Mouse (Mus musculus) neural tube, embryonic 14.5 days (tissue): ENCODE data around the gene L3mbtl4. TPM values are rescaled to one million over a fixed set of nuclear protein-coding genes. Genes with fewer than 3 reads are reported as not detected.

Experiments used
- ATAC-seq: fragments of 200-750 bp; cut with Nextera tagmentation; 2 replicates; pipeline ENCODE4 v1.8.0; 2017; ENCODE audit warnings: low read depth, mild to moderate bottlenecking, moderate TSS enrichment, moderate library complexity
- H3K27ac ChIP-seq: fragments of 300-500 bp; sonication (generic); 2 replicates; pipeline ENCODE4 v1.5.1; 2014; ENCODE audit warnings: low read depth, mild to moderate bottlenecking, control low read depth, low read length, moderate library complexity, mixed read lengths
- H3K27me3 ChIP-seq: fragments of 300-500 bp; sonication (generic); 2 replicates; pipeline ENCODE4 v1.6.1; 2014; ENCODE audit warnings: low read length; ENCODE audit not compliant: control insufficient read depth, insufficient read depth
- H3K36me3 ChIP-seq: fragments of 300-500 bp; sonication (generic); 2 replicates; pipeline ENCODE4 v1.6.1; 2014; ENCODE audit warnings: low read length, mixed read lengths; ENCODE audit not compliant: control insufficient read depth, insufficient read depth
- H3K4me1 ChIP-seq: fragments of 300-500 bp; sonication (generic); 2 replicates; pipeline ENCODE4 v1.6.1; 2014; ENCODE audit warnings: low read length; ENCODE audit not compliant: control insufficient read depth, insufficient read depth
- H3K4me2 ChIP-seq: fragments of 300-500 bp; sonication (generic); 2 replicates; pipeline ENCODE4 v1.6.1; 2014; ENCODE audit warnings: mild to moderate bottlenecking, low read depth, low read length, control low read depth
- H3K4me3 ChIP-seq: fragments of 300-500 bp; sonication (generic); 2 replicates; pipeline ENCODE4 v1.5.1; 2014; ENCODE audit warnings: low read depth, low read length, control low read depth, mixed read lengths
- H3K9ac ChIP-seq: fragments of 300-500 bp; sonication (generic); replicated peaks from 2 replicates; pipeline ENCODE4 v1.6.1; 2014; ENCODE audit warnings: low read depth, mild to moderate bottlenecking, control low read depth, low read length, mixed read lengths
- H3K9me3 ChIP-seq: fragments of 300-500 bp; sonication (generic); 2 replicates; pipeline ENCODE4 v1.6.1; 2016; ENCODE audit warnings: low read length; ENCODE audit not compliant: control insufficient read depth
- WGBS: fragments of 180-500 bp; shearing (Covaris S2); extraction: QIAGEN DNeasy Blood & Tissue Kit; methylation state at CpG from one replicate; pipeline ENCODE4 v1.1.7; 2014; 5-methylcytosine and 5-hydroxymethylcytosine counted together
- polyA plus RNA-seq: library from polyadenylated mRNA; unstranded; fragments of >200 nt; fragmentation: Nextera tagmentation; extraction: Ambion mirVana; gene quantifications from 2 replicates; pipeline ENCODE4 v1.2.1, GENCODE M21; 2014

Gene L3mbtl4
- polyA plus RNA-seq, 1 experiment from 2014 or later = 5.3 TPM

DNA sequence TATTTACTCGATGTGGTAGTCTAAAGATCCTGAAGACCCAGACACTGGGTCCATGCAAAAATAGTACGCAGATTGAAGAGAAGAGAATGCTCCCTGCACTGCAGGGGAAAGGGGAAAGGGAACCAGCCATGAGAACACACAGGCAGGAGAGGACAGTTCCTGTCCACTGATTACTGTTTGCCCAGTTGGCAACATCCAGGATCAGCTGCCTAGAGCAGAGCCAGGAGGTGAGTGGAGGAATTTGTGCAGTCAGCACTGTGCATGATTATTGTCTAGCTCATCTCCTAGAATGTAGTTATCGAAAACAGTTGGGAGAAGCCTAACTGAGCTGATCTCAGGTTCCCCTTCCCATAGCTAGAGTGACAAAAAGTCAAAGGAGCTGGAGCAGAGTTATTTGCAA lies 311.6 kb downstream of the L3mbtl4 start:
- Histone ChIP-seq H3K36me3 (no peaks in the 10 kb centered on the region), H3K4me1 (no peaks in the 10 kb centered on the region), H3K4me3 (no peak overlapping the region), H3K27me3 (no peaks in the 10 kb centered on the region), H3K9ac (no peak overlapping the region), H3K4me2 (no peak overlapping the region), H3K9me3 (no peaks in the 10 kb centered on the region), H3K27ac (no peak overlapping the region)
- 93% methylated on average over 3 of the region's 3 CpGs for WGBS
- no peak for ATAC-seq

DNA sequence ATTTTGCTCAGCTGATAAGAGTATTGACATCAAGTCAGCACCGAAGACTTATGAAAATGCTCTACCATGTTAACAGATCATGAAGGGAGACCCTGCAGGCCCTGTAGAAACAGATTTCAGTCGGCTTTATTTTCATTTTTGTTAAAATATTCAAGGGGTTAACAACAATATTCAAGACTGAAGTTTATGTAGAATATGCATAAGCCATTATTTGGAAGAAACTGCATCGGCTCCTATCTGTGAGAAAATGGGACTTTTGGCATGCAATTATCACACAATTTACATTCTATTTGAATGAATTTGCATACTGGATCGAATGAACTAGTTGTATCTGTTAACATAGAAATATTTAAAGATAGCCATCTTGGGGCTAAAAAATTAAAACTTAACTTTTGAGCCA lies 318.0 kb downstream of the L3mbtl4 start:
- Histone ChIP-seq H3K27ac (no peak overlapping the region), H3K9me3 (no peaks in the 10 kb centered on the region), H3K27me3 (no peaks in the 10 kb centered on the region), H3K4me3 (no peak overlapping the region), H3K4me1 (no peaks in the 10 kb centered on the region), H3K36me3 (no peaks in the 10 kb centered on the region), H3K9ac (no peak overlapping the region), H3K4me2 (no peak overlapping the region)
- WGBS = 81% methylated on average over 4 of the region's 4 CpGs
- ATAC-seq = no peak

DNA sequence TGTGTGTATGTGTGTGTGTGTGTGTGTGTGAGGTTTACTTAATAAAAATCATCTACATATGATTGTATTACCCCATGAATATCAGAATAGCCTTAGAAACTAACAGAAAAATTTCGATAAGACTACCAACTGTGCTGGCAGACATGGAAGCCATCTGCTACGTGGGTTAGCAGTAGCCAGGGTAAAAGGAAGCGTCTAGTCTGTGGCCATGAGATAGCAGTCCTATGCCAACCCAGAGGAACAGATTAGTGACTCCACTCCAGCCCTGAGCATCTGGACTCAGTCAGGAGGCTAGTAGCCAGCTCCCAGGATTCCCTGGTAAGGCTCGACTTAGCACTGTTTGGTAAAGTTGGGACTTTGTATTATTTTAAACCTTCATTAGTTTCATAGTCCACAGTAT lies 329.1 kb downstream of the L3mbtl4 start:
- WGBS = 88% methylated on average over 4 of the region's 4 CpGs
- no peaks in the 10 kb centered on the region for H3K4me1 ChIP-seq
- H3K4me2 ChIP-seq = no peak overlapping the region
- H3K27me3 ChIP-seq = no peaks in the 10 kb centered on the region
- no peak for ATAC-seq
- no peaks in the 10 kb centered on the region for H3K9me3 ChIP-seq
- H3K9ac ChIP-seq = no peak overlapping the region
- no peak overlapping the region for H3K4me3 ChIP-seq
- no peak overlapping the region for H3K27ac ChIP-seq
- no peaks in the 10 kb centered on the region for H3K36me3 ChIP-seq

DNA sequence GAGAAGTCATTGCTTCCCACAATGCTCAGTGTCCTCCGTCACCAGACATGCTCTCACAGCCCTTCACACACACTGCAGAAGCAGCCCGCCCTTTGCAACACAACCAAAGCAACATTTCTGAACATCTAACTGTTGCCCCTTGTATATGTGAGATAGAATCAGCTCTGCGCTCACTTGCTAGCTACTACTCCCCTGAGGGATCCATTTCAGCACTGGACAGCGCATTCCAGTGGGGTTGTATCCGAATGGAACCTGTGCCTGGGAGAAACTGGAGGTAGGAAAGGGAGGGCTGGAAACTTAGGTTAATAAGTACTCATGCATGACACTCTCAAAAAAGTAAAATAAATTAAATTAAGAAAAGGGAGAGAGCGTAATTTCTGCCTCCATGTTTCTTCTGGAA lies 334.1 kb downstream of the L3mbtl4 start:
- H3K4me2 ChIP-seq = no peak overlapping the region
- no peaks in the 10 kb centered on the region for H3K27me3 ChIP-seq
- H3K27ac ChIP-seq = no peak overlapping the region
- WGBS = 61% methylated on average over 6 of the region's 6 CpGs
- ATAC-seq = no peak
- 0 out of 2 replicates have a peak, but pooled peaks cover 3% of the 10 kb centered on the region for H3K4me1 ChIP-seq
- H3K4me3 ChIP-seq = no peak overlapping the region
- H3K9me3 ChIP-seq = no peaks in the 10 kb centered on the region
- no peaks in the 10 kb centered on the region for H3K36me3 ChIP-seq
- no peak overlapping the region for H3K9ac ChIP-seq

DNA sequence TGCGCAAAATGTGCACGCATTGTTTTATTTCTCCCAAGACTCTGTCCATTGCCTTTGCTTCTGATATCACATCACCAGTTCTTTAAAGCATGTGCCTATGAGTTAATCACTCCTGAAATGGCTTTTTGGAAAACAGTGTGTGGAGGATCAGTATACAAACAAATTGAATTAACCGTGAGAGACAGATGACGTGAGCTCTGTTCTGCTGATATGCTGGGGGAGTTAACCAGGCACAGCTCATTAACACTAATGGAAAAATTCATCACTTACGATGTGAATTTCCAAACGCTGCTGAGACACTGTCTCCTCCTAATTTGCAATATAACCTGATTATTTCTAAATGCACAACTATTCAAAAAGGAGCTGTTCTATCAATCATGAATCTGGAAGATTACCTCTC lies 337.6 kb downstream of the L3mbtl4 start:
- H3K9me3 ChIP-seq = no peaks in the 10 kb centered on the region
- H3K4me2 ChIP-seq = no peak overlapping the region
- ATAC-seq = peak; percentile 83
- H3K4me3 ChIP-seq = no peak overlapping the region
- WGBS = 47% methylated on average over 6 of the region's 6 CpGs
- no peaks in the 10 kb centered on the region for H3K27me3 ChIP-seq
- H3K36me3 ChIP-seq = no peaks in the 10 kb centered on the region
- no peak overlapping the region for H3K27ac ChIP-seq
- 0 out of 2 replicates have a peak, but pooled peaks cover 3% of the 10 kb centered on the region for H3K4me1 ChIP-seq
- no peak overlapping the region for H3K9ac ChIP-seq

DNA sequence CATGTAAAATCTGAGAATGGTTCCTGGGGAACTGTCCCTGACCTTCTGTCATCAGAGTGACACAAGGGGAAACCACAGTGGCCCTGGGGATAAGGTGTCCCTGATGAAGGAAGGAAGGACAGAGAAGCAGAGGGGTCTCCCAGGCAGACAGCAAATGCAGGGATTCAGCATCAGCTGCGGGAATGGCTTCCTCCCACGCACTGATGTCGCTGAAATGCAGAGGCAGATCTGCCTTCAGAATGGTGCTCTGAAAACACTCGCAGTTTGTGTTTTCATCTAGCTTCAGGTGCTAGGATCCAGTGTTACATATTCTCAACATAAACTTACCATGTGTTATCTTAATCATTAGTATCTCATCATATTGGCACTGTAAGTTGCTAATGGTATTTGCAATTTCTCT lies 351.7 kb downstream of the L3mbtl4 start:
- ATAC-seq = no peak
- Histone ChIP-seq H3K27ac (no peak overlapping the region), H3K27me3 (no peaks in the 10 kb centered on the region), H3K9ac (no peak overlapping the region), H3K36me3 (no peaks in the 10 kb centered on the region), H3K4me3 (no peak overlapping the region), H3K9me3 (no peaks in the 10 kb centered on the region), H3K4me1 (no peaks in the 10 kb centered on the region), H3K4me2 (no peak overlapping the region)
- 88% methylated on average over 4 of the region's 4 CpGs for WGBS

DNA sequence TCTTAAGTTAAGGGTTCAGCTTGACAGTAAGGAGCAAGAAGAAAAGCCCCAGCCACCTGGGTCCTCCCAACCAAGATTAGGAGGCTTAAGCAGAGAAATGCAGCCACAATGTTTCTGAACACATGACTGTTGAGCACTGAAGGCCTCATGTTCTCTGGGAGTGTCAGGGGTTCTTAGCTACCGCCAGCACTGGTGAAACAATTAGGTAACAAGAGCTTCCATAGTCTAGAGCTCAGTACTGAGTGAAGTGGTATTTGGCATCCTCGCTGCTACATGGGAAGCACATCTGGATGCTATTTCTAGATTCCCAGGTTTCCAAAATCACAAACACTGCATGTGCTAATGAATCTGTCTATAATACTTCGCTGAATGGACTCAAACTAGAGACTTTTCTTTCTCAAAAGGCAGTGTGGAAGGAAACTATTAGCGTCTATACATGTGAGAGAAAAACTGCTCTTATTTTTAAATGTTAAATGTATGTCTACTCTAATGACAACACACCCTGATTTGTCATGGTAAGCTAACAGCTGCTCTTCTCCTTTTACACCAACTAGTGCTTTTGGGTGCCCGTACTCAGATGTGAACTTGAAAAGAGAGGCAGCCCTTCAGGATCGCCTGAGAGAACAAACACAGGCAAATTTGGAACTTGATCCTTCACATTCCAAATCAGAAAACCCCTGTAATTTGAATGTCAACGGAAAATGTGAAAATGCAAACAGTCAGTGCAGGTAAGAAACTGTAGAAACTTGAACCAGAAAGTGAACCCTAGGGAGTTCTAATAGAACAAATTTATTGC lies 356.2 kb downstream of the L3mbtl4 start:
- H3K27ac ChIP-seq = no peak overlapping the region
- H3K9ac ChIP-seq = no peak overlapping the region
- H3K4me3 ChIP-seq = no peak overlapping the region
- H3K4me2 ChIP-seq = no peak overlapping the region
- H3K9me3 ChIP-seq = no peaks in the 10 kb centered on the region
- WGBS = 77% methylated on average over 7 of the region's 7 CpGs
- no peaks in the 10 kb centered on the region for H3K4me1 ChIP-seq
- ATAC-seq = no peak
- H3K27me3 ChIP-seq = no peaks in the 10 kb centered on the region
- no peaks in the 10 kb centered on the region for H3K36me3 ChIP-seq

DNA sequence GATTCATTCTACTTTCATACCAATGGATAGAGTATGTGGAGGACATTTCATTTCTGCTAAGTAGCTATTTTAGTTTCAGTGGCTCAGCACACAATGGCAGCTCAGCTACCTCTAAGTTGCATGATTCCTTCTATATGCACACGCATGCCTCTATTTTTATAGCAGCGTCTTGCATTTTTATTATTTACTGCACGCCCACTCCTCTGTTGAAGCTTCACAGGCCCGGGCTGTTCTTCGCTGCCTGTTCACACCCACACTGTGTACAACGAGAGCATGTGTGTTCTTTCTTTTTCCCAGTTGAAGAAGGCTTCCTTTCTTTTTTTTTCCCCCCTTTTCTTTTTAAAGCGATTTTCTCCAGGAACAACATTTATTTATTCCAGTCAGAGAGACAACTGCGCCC lies 357.8 kb downstream of the L3mbtl4 start:
- 85% methylated on average over 8 of the region's 8 CpGs for WGBS
- Histone ChIP-seq H3K4me2 (no peak overlapping the region), H3K27me3 (no peaks in the 10 kb centered on the region), H3K4me1 (no peaks in the 10 kb centered on the region), H3K27ac (no peak overlapping the region), H3K9ac (no peak overlapping the region), H3K9me3 (no peaks in the 10 kb centered on the region), H3K4me3 (no peak overlapping the region), H3K36me3 (no peaks in the 10 kb centered on the region)
- no peak for ATAC-seq

DNA sequence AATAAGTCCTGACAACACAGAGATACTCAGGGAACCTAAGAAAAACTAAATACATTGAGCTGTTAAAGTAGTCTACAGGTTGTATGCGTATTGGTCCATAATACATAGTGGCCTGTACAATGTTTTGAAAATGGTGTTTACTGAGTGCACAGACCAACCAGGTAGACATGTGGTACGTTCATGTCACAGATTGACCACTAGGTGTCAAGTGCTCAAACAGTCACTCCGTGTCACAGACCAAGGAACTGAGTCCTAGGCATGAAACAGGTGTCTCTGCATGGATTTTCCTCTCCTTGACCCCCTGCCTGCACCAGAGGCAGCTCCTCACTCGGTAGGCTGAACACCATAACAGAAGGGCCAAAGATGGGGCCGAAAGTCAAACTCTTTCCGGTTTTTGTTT lies 366.6 kb downstream of the L3mbtl4 start:
- Histone ChIP-seq H3K4me2 (no peak overlapping the region), H3K9me3 (no peaks in the 10 kb centered on the region), H3K4me1 (no peaks in the 10 kb centered on the region), H3K9ac (no peak overlapping the region), H3K4me3 (no peak overlapping the region), H3K36me3 (no peaks in the 10 kb centered on the region), H3K27ac (no peak overlapping the region), H3K27me3 (no peaks in the 10 kb centered on the region)
- no peak for ATAC-seq
- WGBS = 82% methylated on average over 6 of the region's 6 CpGs
